Mouse (Mus musculus) hindbrain, embryonic 12.5 days (tissue): ENCODE measurements at regions not wholly inside any gene's neighbourhood (a gene's known extent, or its start where the extent isn't known, plus 50 kb on each side); places are given as distances from the start of the nearest gene placed in this dataset.

Source experiments
- ATAC-seq: fragments of 200-750 bp; cut with Nextera tagmentation; 2 replicates; pipeline ENCODE4 v1.8.0; 2017; ENCODE audit warnings: moderate TSS enrichment; ENCODE audit not compliant: low FRiP score
- H3K27ac ChIP-seq: fragments of 300-500 bp; sonication (generic); 2 replicates; pipeline ENCODE4 v1.5.1; 2016; ENCODE audit warnings: mild to moderate bottlenecking
- H3K27me3 ChIP-seq: fragments of 300-500 bp; sonication (generic); 2 replicates; pipeline ENCODE4 v1.6.1; 2016; ENCODE audit warnings: mild to moderate bottlenecking
- H3K36me3 ChIP-seq: fragments of 300-500 bp; sonication (generic); 2 replicates; pipeline ENCODE4 v1.6.1; 2016; ENCODE audit warnings: mild to moderate bottlenecking
- H3K4me1 ChIP-seq: fragments of 300-500 bp; sonication (generic); 2 replicates; pipeline ENCODE4 v1.6.1; 2016
- H3K4me2 ChIP-seq: fragments of 300-500 bp; sonication (generic); replicated peaks from 2 replicates; pipeline ENCODE4 v1.6.1; 2016; ENCODE audit warnings: mild to moderate bottlenecking
- H3K4me3 ChIP-seq: fragments of 300-500 bp; sonication (generic); 2 replicates; pipeline ENCODE4 v1.5.1; 2016; ENCODE audit warnings: mild to moderate bottlenecking
- H3K9ac ChIP-seq: fragments of 300-500 bp; sonication (generic); 2 replicates; pipeline ENCODE4 v1.6.1; 2016; ENCODE audit warnings: mild to moderate bottlenecking, moderate library complexity
- H3K9me3 ChIP-seq: fragments of 300-500 bp; sonication (generic); replicated peaks from 2 replicates; pipeline ENCODE4 v1.6.1; 2016; ENCODE audit warnings: mild to moderate bottlenecking
- WGBS: fragments of 180-500 bp; shearing (Covaris S2); methylation state at CpG from one replicate; pipeline ENCODE4 v1.1.7; 2016; 5-methylcytosine and 5-hydroxymethylcytosine counted together

DNA sequence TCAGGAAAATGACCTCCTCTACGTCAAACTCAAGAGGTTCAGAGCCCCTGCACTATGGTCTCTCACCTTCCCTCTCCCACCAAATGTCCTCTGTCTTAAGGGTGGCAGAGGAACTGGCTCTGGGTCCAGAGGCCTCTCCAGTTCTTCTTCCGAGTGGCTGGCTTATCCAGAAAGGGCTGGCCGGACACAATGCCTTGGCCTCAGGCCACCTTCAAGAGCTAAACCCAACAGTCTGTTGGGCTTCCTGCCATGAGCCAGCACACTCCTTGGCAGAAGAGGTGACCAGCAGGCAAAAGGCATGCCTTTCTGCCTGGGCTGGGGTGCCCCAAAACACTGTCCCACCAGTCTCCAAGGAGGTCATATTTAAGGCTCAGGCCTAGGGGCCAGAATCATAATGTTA lies 385.8 kb downstream of the H2al1j start:
- Histone ChIP-seq H3K4me1 (peaks cover under 1% of the 10 kb centered on the region; the same call in 1 of the 2 replicates), H3K27me3 (peaks cover 26% of the 10 kb centered on the region), H3K27ac (no peak overlapping the region), H3K36me3 (no peaks in the 10 kb centered on the region), H3K9ac (no peak overlapping the region), H3K9me3 (no peaks in the 10 kb centered on the region), H3K4me2 (no peak overlapping the region), H3K4me3 (no peak overlapping the region)
- WGBS, result 97% methylated on average over 3 of the region's 3 CpGs
- ATAC-seq, result no peak

DNA sequence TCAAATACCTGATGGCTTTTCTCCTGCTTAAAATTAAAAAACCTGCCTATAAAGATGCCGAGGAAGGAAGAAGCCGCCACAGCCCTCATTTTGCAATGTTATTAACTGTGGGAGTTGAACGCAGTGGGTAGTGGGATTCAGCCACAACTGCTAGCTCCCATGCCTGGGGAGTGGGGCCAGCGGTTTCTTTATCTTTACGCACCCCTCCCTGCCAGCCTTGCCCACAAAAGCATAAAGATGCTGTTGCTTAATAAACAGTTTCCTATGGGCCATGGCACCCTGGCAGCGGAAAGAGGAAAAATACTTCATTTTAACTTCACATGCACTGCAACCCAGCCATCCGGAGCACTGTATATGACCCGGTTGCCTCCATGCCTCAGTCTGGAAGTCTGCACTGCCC lies 389.2 kb downstream of the H2al1j start:
- H3K36me3 ChIP-seq, result no peaks in the 10 kb centered on the region
- no peaks in the 10 kb centered on the region for H3K4me1 ChIP-seq
- H3K9me3 ChIP-seq, result no peaks in the 10 kb centered on the region
- H3K27ac ChIP-seq, result no peak overlapping the region
- peaks cover 18% of the 10 kb centered on the region for H3K27me3 ChIP-seq
- H3K4me3 ChIP-seq, result no peak overlapping the region
- WGBS, result 77% methylated on average over 8 of the region's 8 CpGs
- H3K9ac ChIP-seq, result no peak overlapping the region
- no peak overlapping the region for H3K4me2 ChIP-seq
- ATAC-seq, result no peak

DNA sequence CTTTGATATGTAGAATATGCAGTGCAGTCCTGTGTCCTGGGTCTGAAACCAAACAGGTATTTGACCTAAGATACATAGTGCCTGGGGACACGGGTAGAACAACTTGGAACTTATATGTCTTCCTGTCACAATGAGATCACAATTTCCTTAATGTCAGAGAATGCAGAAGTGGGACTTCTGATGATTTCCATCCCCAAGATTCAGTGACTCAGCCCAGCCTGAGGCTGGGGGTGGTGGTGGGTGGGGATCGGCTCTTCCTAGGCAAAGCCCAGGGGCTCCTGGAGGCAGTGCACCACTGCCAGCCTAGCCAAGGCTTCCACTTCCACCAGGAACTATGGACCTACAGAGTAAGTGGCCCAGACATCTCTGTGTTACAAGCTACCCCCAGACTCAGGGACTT lies 391.2 kb downstream of the H2al1j start:
- Histone ChIP-seq H3K4me2 (no peak overlapping the region), H3K4me1 (no peaks in the 10 kb centered on the region), H3K9me3 (no peaks in the 10 kb centered on the region), H3K27me3 (peaks cover 17% of the 10 kb centered on the region), H3K9ac (no peak overlapping the region), H3K27ac (no peak overlapping the region), H3K4me3 (no peak overlapping the region), H3K36me3 (no peaks in the 10 kb centered on the region)
- WGBS, result 89% methylated on average over 2 of the region's 2 CpGs
- ATAC-seq, result no peak

DNA sequence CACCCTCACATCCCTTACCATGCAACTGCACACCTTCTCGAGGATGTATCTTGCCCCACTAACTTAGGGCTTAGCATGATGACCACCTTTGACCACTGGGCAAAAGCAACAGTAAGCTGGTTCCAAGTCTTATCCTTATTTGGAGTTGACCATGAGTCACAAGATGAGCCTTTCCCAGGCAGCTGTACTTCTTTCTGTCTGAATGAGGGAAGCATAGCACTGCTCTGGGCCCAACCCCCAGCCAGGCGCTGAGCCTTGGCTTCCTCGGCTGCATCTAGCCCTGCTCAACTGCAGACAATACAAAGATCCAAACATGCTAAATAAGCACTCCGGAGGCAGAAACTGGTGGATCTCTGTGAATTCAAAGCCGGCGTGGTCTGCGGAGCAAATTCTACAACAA lies 392.9 kb downstream of the H2al1j start:
- H3K9ac ChIP-seq, result no peak overlapping the region
- H3K4me2 ChIP-seq, result no peak overlapping the region
- H3K27ac ChIP-seq, result no peak overlapping the region
- no peak for ATAC-seq
- no peaks in the 10 kb centered on the region for H3K9me3 ChIP-seq
- no peaks in the 10 kb centered on the region for H3K36me3 ChIP-seq
- WGBS, result 80% methylated on average over 7 of the region's 7 CpGs
- no peaks in the 10 kb centered on the region for H3K4me1 ChIP-seq
- peaks cover 8% of the 10 kb centered on the region for H3K27me3 ChIP-seq
- H3K4me3 ChIP-seq, result no peak overlapping the region

DNA sequence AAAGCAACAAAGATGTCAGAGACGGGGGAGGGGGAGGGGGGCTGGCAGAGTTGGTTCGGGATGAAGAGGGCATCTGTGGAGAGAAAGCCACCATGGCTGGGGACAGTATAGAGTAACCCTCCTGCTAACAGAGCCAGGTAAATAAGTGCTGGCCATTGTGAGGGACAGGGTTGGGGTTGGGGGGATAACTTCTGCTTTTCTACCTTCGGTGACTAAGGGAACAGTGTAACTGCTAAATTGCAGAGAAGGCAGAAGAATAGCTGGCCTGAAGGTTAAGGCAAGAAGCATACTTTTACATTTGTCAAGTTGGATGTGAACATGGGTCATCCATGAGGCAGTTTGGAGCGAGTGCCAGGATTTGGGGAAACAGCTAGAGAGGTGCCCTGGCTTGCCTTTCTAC lies 395.1 kb downstream of the H2al1j start:
- Histone ChIP-seq H3K36me3 (no peaks in the 10 kb centered on the region), H3K27ac (no peak overlapping the region)
- 70% methylated on average over 4 of the region's 4 CpGs for WGBS

DNA sequence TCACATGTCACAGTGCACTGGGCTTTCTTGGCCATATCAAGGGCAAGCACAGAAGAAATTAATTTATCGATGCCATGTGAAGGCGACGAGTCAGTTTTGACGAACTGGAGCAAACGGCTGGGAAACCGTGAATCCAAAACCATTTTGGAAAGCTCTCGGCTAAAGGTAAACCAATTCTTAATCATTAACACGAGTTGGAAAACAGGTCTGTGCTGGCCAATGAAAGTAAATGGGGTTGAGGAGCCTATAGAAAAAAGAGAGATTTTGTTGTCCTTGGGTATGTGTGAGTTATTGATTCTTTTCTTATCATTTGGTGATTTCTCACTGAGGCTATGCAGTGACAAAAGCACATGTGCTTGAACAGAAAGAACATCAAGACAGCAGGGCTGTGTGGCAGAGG lies 397.1 kb downstream of the H2al1j start:
- H3K27me3 ChIP-seq, result peaks cover 18% of the 10 kb centered on the region
- H3K4me3 ChIP-seq, result no peak overlapping the region
- H3K4me2 ChIP-seq, result no peak overlapping the region
- 0 out of 2 replicates have a peak, but pooled peaks cover 2% of the 10 kb centered on the region for H3K4me1 ChIP-seq
- 90% methylated on average over 8 of the region's 8 CpGs for WGBS
- H3K9ac ChIP-seq, result no peak overlapping the region
- no peaks in the 10 kb centered on the region for H3K9me3 ChIP-seq
- ATAC-seq, result no peak
- no peak overlapping the region for H3K27ac ChIP-seq
- H3K36me3 ChIP-seq, result no peaks in the 10 kb centered on the region

More for the DNA sequence above, 395.1 kb downstream of the H2al1j start:
- H3K9ac ChIP-seq, result no peak overlapping the region
- ATAC-seq, result no peak
- H3K4me3 ChIP-seq, result no peak overlapping the region
- peaks cover 10% of the 10 kb centered on the region for H3K27me3 ChIP-seq
- H3K9me3 ChIP-seq, result no peaks in the 10 kb centered on the region
- H3K4me1 ChIP-seq, result 0 out of 2 replicates have a peak, but pooled peaks cover 2% of the 10 kb centered on the region
- no peak overlapping the region for H3K4me2 ChIP-seq

DNA sequence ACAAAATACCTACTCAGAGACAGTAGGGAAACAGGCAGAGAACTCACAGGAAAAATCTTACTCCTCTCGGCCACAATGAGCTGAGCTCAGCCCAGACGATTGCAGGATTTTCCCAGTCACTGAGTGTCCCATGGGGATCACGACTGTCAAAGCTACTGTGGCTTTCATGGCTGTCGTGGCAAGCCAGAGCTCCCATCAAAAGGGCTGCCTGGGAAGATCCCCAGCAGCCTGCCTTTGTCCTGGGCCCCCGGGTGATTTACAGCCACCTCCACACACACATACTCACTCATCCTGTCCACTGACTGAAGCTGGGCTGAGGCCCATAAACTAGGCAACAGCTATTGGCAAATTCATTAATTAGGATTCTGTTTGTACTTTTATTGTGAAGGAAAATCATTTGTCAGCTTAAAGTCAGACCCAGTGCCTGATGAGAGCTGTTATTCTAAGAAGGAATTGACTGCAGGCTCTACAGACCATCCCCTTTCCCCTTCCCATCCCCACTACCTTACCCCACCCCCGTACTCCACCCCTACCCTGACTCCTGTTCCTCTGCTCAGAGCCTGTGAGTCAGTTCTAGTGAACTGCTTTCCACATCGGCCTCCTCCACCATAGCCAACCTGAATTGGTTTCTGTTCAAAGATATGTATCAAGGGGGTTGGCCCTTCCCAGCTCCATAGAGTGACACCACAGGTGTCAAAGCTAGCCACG lies 399.1 kb downstream of the H2al1j start:
- no peak overlapping the region for H3K4me2 ChIP-seq
- H3K36me3 ChIP-seq, result no peaks in the 10 kb centered on the region
- WGBS, result 41% methylated on average over 8 of the region's 8 CpGs
- no peak overlapping the region for H3K4me3 ChIP-seq
- H3K4me1 ChIP-seq, result 0 out of 2 replicates have a peak, but pooled peaks cover 2% of the 10 kb centered on the region
- H3K27ac ChIP-seq, result no peak overlapping the region
- H3K9me3 ChIP-seq, result no peaks in the 10 kb centered on the region
- H3K27me3 ChIP-seq, result peaks cover 21% of the 10 kb centered on the region
- no peak overlapping the region for H3K9ac ChIP-seq
- no peak for ATAC-seq

DNA sequence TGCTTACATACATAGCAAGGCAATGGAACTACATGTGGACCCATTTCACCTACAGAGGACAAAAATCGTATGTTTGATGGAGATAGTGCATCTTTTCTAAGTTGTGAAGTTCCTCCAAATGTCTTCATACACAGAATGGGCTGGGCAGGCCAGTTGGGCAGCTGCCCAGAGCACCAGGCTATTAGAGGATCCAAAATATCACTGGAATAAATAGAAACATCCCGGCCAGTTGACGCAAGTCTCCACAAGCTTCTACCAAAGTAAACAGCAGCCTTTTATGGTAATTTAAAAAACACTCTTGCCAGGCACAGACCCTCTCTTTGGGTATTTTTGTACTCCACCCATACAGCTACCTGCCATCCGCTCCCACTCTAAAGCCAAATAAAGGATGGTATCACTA lies 400.9 kb downstream of the H2al1j start:
- H3K4me2 ChIP-seq, result no peak overlapping the region
- no peak overlapping the region for H3K4me3 ChIP-seq
- peaks cover 31% of the 10 kb centered on the region for H3K27me3 ChIP-seq
- no peaks in the 10 kb centered on the region for H3K9me3 ChIP-seq
- ATAC-seq, result no peak
- no peak overlapping the region for H3K9ac ChIP-seq
- no peak overlapping the region for H3K27ac ChIP-seq
- no peaks in the 10 kb centered on the region for H3K36me3 ChIP-seq
- 0 out of 2 replicates have a peak, but pooled peaks cover 2% of the 10 kb centered on the region for H3K4me1 ChIP-seq
- WGBS, result 89% methylated on average over 4 of the region's 4 CpGs

DNA sequence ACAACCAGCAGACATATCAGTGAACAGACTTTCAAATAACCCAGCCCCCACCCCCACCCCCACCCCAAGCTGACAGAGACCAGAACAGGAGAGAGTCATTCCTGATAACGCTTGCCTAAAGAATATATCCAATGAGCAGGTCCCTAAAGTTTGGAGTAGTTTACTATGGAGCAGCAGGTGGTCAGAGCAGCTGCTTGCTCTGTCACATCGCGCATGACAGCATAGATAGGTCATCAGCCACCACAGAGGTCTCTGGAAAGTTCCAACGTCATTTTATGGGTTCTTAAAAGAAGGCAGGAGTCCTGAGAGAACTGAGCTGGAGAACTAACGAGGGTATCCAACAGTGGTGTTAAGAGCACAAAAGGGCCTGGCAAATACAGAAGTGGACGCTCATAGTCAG lies 402.4 kb downstream of the H2al1j start:
- no peaks in the 10 kb centered on the region for H3K36me3 ChIP-seq
- H3K9me3 ChIP-seq, result no peaks in the 10 kb centered on the region
- H3K4me1 ChIP-seq, result peaks cover 10% of the 10 kb centered on the region
- H3K4me3 ChIP-seq, result no peak overlapping the region
- H3K27ac ChIP-seq, result no peak overlapping the region
- H3K4me2 ChIP-seq, result no peak overlapping the region
- no peak for ATAC-seq
- peaks cover 43% of the 10 kb centered on the region for H3K27me3 ChIP-seq
- no peak overlapping the region for H3K9ac ChIP-seq
- 74% methylated on average over 6 of the region's 6 CpGs for WGBS

DNA sequence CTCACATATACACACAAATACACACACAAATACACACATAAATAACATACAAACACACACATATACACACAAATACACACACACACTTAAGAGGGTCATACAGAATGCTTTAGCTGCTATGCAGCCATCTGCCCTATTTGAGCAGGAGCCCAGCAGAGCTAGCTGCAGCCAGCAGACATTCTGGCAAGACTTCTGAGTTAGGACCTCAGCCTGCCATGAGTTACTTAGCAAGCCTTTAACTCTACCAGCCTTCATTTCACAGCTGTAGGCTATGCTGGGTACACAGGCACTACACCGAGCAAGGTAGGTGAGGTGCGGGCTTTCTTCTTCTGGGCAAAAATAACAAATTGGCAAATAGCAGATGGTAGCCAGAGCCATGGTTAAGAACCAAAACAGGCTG lies 404.7 kb downstream of the H2al1j start:
- Histone ChIP-seq H3K4me2 (no peak overlapping the region), H3K4me3 (no peak overlapping the region), H3K27ac (no peak overlapping the region), H3K9me3 (no peaks in the 10 kb centered on the region), H3K9ac (no peak overlapping the region), H3K4me1 (peaks cover 16% of the 10 kb centered on the region), H3K36me3 (no peaks in the 10 kb centered on the region), H3K27me3 (peaks cover 59% of the 10 kb centered on the region)
- WGBS, result 90% methylated on average over 2 of the region's 2 CpGs
- no peak for ATAC-seq

DNA sequence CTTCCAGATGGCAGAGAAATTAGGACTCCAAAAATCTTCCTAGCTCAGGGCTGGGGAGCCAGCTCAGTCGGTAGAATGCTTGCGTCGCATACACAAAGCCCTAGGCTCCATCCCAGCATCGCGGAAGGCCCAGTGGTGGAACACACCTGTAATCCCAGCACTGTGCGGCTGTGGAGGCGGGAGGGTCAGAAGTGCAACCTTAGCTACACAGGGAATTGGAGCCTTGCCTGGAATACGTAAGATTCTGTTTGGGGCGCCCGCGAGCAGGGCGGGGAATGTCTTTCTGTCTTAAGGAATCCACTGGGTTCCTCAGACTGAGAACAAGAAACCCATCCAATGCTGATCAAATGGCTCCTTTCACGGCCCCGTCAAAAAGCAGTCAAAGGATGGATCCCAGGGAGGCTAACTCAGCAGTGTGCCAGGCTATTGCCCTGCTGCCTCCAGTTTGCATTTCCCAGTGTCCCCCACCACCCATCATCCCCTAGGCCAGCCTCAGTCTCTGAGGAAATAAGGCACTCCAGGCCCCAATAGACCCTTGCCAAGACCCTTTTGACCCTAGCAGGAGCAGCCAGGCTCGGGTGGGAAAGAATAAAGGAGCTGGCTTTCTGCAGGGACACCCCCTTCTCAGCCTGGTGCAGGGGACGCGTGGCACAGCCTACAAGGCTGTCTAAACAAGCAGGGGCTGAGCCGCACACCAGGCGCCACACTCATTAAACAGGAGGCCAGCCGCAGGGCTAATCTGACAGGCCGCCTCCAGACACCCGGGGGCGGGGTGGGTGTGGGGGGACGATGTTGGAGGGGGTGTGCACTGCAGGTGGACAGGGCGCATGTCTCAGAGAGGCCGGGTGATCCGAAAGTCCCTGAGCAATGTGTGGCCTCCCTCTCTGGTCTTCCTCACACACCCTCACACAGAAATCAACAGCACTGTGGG lies 407.1 kb downstream of the H2al1j start:
- Histone ChIP-seq H3K9ac (no peak overlapping the region), H3K4me3 (no peak overlapping the region), H3K9me3 (no peaks in the 10 kb centered on the region), H3K36me3 (no peaks in the 10 kb centered on the region), H3K27me3 (peaks cover 62% of the 10 kb centered on the region), H3K4me2 (no peak overlapping the region), H3K4me1 (peaks cover 16% of the 10 kb centered on the region), H3K27ac (peak overlapping the region; percentile 8; the same call in 1 of the 2 replicates)
- ATAC-seq, result peak; percentile 81
- WGBS, result 28% methylated on average over 27 of the region's 27 CpGs

DNA sequence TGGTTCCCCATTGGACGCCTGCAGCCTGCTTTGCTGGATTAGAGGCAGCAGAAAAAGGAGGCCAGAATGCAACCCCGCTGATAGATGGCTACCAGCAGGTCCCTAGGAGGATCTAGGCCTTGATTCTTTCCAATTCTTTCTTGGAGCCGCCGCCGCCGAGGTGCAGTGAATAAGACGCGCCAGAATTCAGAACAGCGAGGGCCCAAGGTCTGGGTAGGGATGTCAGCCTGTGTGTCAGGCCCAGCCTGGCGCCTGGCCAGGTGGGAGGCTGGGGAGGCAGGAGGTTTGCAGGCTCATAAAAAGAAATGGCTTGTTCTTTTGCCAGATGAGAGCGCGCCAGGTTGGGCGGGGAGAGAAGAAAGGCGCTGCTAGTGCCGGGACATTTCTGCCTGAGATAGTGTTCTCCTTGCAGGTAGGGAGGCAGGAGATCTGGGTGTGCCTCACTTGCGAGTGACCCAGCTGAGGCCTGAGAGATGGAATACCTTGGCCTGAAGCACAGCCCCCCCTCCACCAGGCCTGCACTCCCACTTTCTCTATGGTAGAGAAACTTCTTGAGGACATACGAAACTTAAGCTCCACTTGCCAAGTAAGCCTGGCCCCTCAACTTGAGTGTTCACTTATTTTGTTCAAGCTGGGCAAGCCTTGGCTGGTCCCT lies 408.0 kb downstream of the H2al1j start:
- Histone ChIP-seq H3K4me2 (no peak overlapping the region), H3K36me3 (no peaks in the 10 kb centered on the region), H3K27ac (peak overlapping the region; percentile 8; the same call in 1 of the 2 replicates), H3K9me3 (no peaks in the 10 kb centered on the region), H3K9ac (no peak overlapping the region), H3K4me3 (no peak overlapping the region), H3K4me1 (peaks cover 16% of the 10 kb centered on the region), H3K27me3 (peaks cover 70% of the 10 kb centered on the region)
- peak; percentile 53; the same call in 1 of the 2 replicates for ATAC-seq
- 35% methylated on average over 17 of the region's 17 CpGs for WGBS
